Mouse (Mus musculus): ENCODE results near the gene Slc25a1. TPM values are rescaled to one million over a fixed set of nuclear protein-coding genes. Genes with fewer than 3 reads are reported as not detected.

Gene Slc25a1
- polyA plus RNA-seq, 1 experiment: 72.5 TPM

- no peaks in the 10 kb centered on the region for H3K36me3 ChIP-seq (ENCODE audit: control insufficient read depth, insufficient read depth)
- H3ac ChIP-seq (ENCODE audit: control insufficient read depth, insufficient read length): peak overlapping the region; percentile 29
- TF ChIP-seq MAX (IDR thresholded peaks at IDR 0.05; ENCODE audit: low read depth): no peak
- TF ChIP-seq E2F4 (IDR thresholded peaks at IDR 0.05; ENCODE audit: insufficient read depth): no peak
- no peak for TF ChIP-seq REST (IDR thresholded peaks at IDR 0.05; ENCODE audit: insufficient read depth, insufficient read length)
- no peak for TF ChIP-seq MYOD1 (IDR thresholded peaks at IDR 0.05; ENCODE audit: control insufficient read depth in 1 of 3, insufficient read length in 2 of 3, low read depth in 2 of 3)
- TF ChIP-seq CEBPB (IDR thresholded peaks at IDR 0.05; ENCODE audit: insufficient read depth, poor library complexity, severe bottlenecking): no peak
- no peaks in the 10 kb centered on the region for H3K79me2 ChIP-seq (ENCODE audit: control insufficient read depth, insufficient read depth)
- peak overlapping the region; percentile 53 for H3K4me3 ChIP-seq
- peaks cover 12% of the 10 kb centered on the region for H3K27me3 ChIP-seq (ENCODE audit: control insufficient read depth, insufficient read depth, insufficient read length)
- H3K4me2 ChIP-seq (ENCODE audit: low read depth): peak overlapping the region; percentile 100
Measured at GRCm38 (mm10) chr16:17928627-17929104, 647 bp upstream of the Slc25a1 start.

GRCm38 (mm10) chr16:17927351-17928082, 502 bp downstream of the Slc25a1 start:
- H3K79me2 ChIP-seq (ENCODE audit: control insufficient read depth, insufficient read depth): no peaks in the 10 kb centered on the region
- H3K36me3 ChIP-seq (ENCODE audit: control insufficient read depth, insufficient read depth): no peaks in the 10 kb centered on the region
- peaks cover 5% of the 10 kb centered on the region for H3K27me3 ChIP-seq (ENCODE audit: control insufficient read depth, insufficient read depth, insufficient read length)
- TF ChIP-seq TCF3 (IDR thresholded peaks at IDR 0.05; ENCODE audit: insufficient read length, low read depth) (no peak), USF1 (IDR thresholded peaks at IDR 0.05; ENCODE audit: low read depth) (no peak), POLR2A (IDR thresholded peaks at IDR 0.05; ENCODE audit: insufficient read length, low read depth) (no peak), MYOG (IDR thresholded peaks at IDR 0.05; ENCODE audit: control insufficient read depth in 1 of 3, insufficient read depth in 1 of 3, insufficient read length in 2 of 3, low read depth in 2 of 3) (no peak), TCF12 (IDR thresholded peaks at IDR 0.05; ENCODE audit: insufficient read depth, poor library complexity, severe bottlenecking) (no peak), POLR2AphosphoS2 (IDR thresholded peaks at IDR 0.05; ENCODE audit: insufficient read length, low read depth) (no peak), MYOD1 (IDR thresholded peaks at IDR 0.05; ENCODE audit: control insufficient read depth in 1 of 3, insufficient read length in 2 of 3, low read depth in 2 of 3) (no peak), E2F4 (IDR thresholded peaks at IDR 0.05; ENCODE audit: insufficient read depth) (no peak)
- H3K4me3 ChIP-seq: peak overlapping the region; percentile 53
- peak overlapping the region; percentile 29 for H3ac ChIP-seq (ENCODE audit: control insufficient read depth, insufficient read length)
- peak overlapping the region; percentile 100 for H3K4me2 ChIP-seq (ENCODE audit: low read depth)

GRCm38 (mm10) chr16:17922163-17922538, 5.9 kb downstream of the Slc25a1 start:
- Histone ChIP-seq H3K27me3 (ENCODE audit: control insufficient read depth, insufficient read depth, insufficient read length) (no peaks in the 10 kb centered on the region), H3K36me3 (ENCODE audit: control insufficient read depth, insufficient read depth) (no peaks in the 10 kb centered on the region), H3K79me2 (ENCODE audit: control insufficient read depth, insufficient read depth) (no peaks in the 10 kb centered on the region), H3K4me2 (ENCODE audit: low read depth) (peak overlapping the region; percentile 78), H3K4me3 (peak overlapping the region; percentile 88), H3ac (ENCODE audit: control insufficient read depth, insufficient read length) (peak overlapping the region; percentile 60)
- TF ChIP-seq MAX (IDR thresholded peaks at IDR 0.05; ENCODE audit: low read depth) (no peak), POLR2A (IDR thresholded peaks at IDR 0.05; ENCODE audit: insufficient read length, low read depth) (no peak), TCF12 (IDR thresholded peaks at IDR 0.05; ENCODE audit: insufficient read depth, poor library complexity, severe bottlenecking) (no peak), POLR2AphosphoS2 (IDR thresholded peaks at IDR 0.05; ENCODE audit: insufficient read length, low read depth) (no peak), CEBPB (IDR thresholded peaks at IDR 0.05; ENCODE audit: insufficient read depth, poor library complexity, severe bottlenecking) (no peak), REST (IDR thresholded peaks at IDR 0.05; ENCODE audit: insufficient read depth, insufficient read length) (no peak)

- TF ChIP-seq POLR2AphosphoS2 (IDR thresholded peaks at IDR 0.05; ENCODE audit: insufficient read length, low read depth): peak; percentile 97
- TF ChIP-seq POLR2A (IDR thresholded peaks at IDR 0.05; ENCODE audit: insufficient read length, low read depth): peak; percentile 88
- TF ChIP-seq MYOG (IDR thresholded peaks at IDR 0.05; ENCODE audit: control insufficient read depth in 1 of 3, insufficient read depth in 1 of 3, insufficient read length in 2 of 3, low read depth in 2 of 3): peak in 1 of 3 experiments; percentile 28
- peak; percentile 20 for TF ChIP-seq USF1 (IDR thresholded peaks at IDR 0.05; ENCODE audit: low read depth)
- no peak for TF ChIP-seq E2F4 (IDR thresholded peaks at IDR 0.05; ENCODE audit: insufficient read depth)
- TF ChIP-seq SRF (IDR thresholded peaks at IDR 0.05; ENCODE audit: control insufficient read depth, insufficient read length, low read depth): peak; percentile 38
- TF ChIP-seq MYOD1 (IDR thresholded peaks at IDR 0.05; ENCODE audit: control insufficient read depth in 1 of 3, insufficient read length in 2 of 3, low read depth in 2 of 3): peak in 1 of 3 experiments; percentile 29
- no peak for TF ChIP-seq TCF12 (IDR thresholded peaks at IDR 0.05; ENCODE audit: insufficient read depth, poor library complexity, severe bottlenecking)
- no peak for TF ChIP-seq TCF3 (IDR thresholded peaks at IDR 0.05; ENCODE audit: insufficient read length, low read depth)
- Histone ChIP-seq H3K36me3 (ENCODE audit: control insufficient read depth, insufficient read depth) (no peaks in the 10 kb centered on the region), H3K4me2 (ENCODE audit: low read depth) (peak overlapping the region; percentile 91)
Measured at GRCm38 (mm10) chr16:17921325-17922162, 6.5 kb downstream of the Slc25a1 start.

GRCm38 (mm10) chr16:17920586-17920985, 7.4 kb downstream of the Slc25a1 start:
- no peaks in the 10 kb centered on the region for H3K79me2 ChIP-seq (ENCODE audit: control insufficient read depth, insufficient read depth)
- H3K4me2 ChIP-seq (ENCODE audit: low read depth): no peak overlapping the region
- no peak overlapping the region for H3ac ChIP-seq (ENCODE audit: control insufficient read depth, insufficient read length)
- peak overlapping the region; percentile 88 for H3K4me3 ChIP-seq
- no peaks in the 10 kb centered on the region for H3K36me3 ChIP-seq (ENCODE audit: control insufficient read depth, insufficient read depth)
- peaks cover 14% of the 10 kb centered on the region for H3K27me3 ChIP-seq (ENCODE audit: control insufficient read depth, insufficient read depth, insufficient read length)
- TF ChIP-seq TCF12 (IDR thresholded peaks at IDR 0.05; ENCODE audit: insufficient read depth, poor library complexity, severe bottlenecking): no peak
- TF ChIP-seq MYOD1 (IDR thresholded peaks at IDR 0.05; ENCODE audit: control insufficient read depth in 1 of 3, insufficient read length in 2 of 3, low read depth in 2 of 3): no peak
- TF ChIP-seq USF1 (IDR thresholded peaks at IDR 0.05; ENCODE audit: low read depth): no peak
- no peak for TF ChIP-seq TCF3 (IDR thresholded peaks at IDR 0.05; ENCODE audit: insufficient read length, low read depth)
- no peak for TF ChIP-seq REST (IDR thresholded peaks at IDR 0.05; ENCODE audit: insufficient read depth, insufficient read length)
- no peak for TF ChIP-seq SRF (IDR thresholded peaks at IDR 0.05; ENCODE audit: control insufficient read depth, insufficient read length, low read depth)
- TF ChIP-seq E2F4 (IDR thresholded peaks at IDR 0.05; ENCODE audit: insufficient read depth): no peak
- TF ChIP-seq POLR2A (IDR thresholded peaks at IDR 0.05; ENCODE audit: insufficient read length, low read depth): no peak
- no peak for TF ChIP-seq POLR2AphosphoS2 (IDR thresholded peaks at IDR 0.05; ENCODE audit: insufficient read length, low read depth)
- no peak for TF ChIP-seq MYOG (IDR thresholded peaks at IDR 0.05; ENCODE audit: control insufficient read depth in 1 of 3, insufficient read depth in 1 of 3, insufficient read length in 2 of 3, low read depth in 2 of 3)
- TF ChIP-seq MAX (IDR thresholded peaks at IDR 0.05; ENCODE audit: low read depth): no peak

More at GRCm38 (mm10) chr16:17921325-17922162, 6.5 kb downstream of the Slc25a1 start:
- H3K79me2 ChIP-seq (ENCODE audit: control insufficient read depth, insufficient read depth): no peaks in the 10 kb centered on the region
- peaks cover 5% of the 10 kb centered on the region for H3K27me3 ChIP-seq (ENCODE audit: control insufficient read depth, insufficient read depth, insufficient read length)
- peak overlapping the region; percentile 60 for H3ac ChIP-seq (ENCODE audit: control insufficient read depth, insufficient read length)
- H3K4me3 ChIP-seq: peak overlapping the region; percentile 88
